Mouse (Mus musculus): ENCODE measurements around the gene Ppl. TPM values are rescaled to one million over a fixed set of nuclear protein-coding genes. Genes with fewer than 3 reads are reported as not detected.

The Ppl gene
- polyA plus RNA-seq, 1 experiment from 2014 or later, result 1.9 TPM

- ATAC-seq (replicated peaks; ENCODE audit: extremely low read depth, insufficient read depth, low FRiP score), result no peak
- H3K36me3 ChIP-seq (ENCODE audit: control insufficient read depth, insufficient read depth), result peaks cover 51% of the 10 kb centered on the region
- no peaks in the 10 kb centered on the region for H3K4me1 ChIP-seq (ENCODE audit: control insufficient read depth, insufficient read depth, low read length)
- 77% methylated on average over 4 of the region's 4 CpGs for WGBS
- no peak overlapping the region for H3K4me2 ChIP-seq (ENCODE audit: low read depth, low read length)
- H3K27me3 ChIP-seq (ENCODE audit: control insufficient read depth, insufficient read depth, low read length), result no peaks in the 10 kb centered on the region
- H3K4me3 ChIP-seq (ENCODE audit: low read length), result no peak overlapping the region
- H3K9ac ChIP-seq (ENCODE audit: low read length), result no peak overlapping the region
- H3K27ac ChIP-seq (ENCODE audit: low read length), result no peak overlapping the region
- no peaks in the 10 kb centered on the region for H3K9me3 ChIP-seq (replicated peaks; ENCODE audit: control insufficient read depth, low read length)
Measured at GRCm38 (mm10) chr16:5085196-5085595, 47.0 kb downstream of the Ppl start.

- Histone ChIP-seq H3K36me3 (ENCODE audit: control insufficient read depth, insufficient read depth) (peaks cover 73% of the 10 kb centered on the region), H3K27me3 (ENCODE audit: control insufficient read depth, insufficient read depth, low read length) (no peaks in the 10 kb centered on the region), H3K9ac (ENCODE audit: low read length) (no peak overlapping the region), H3K4me3 (ENCODE audit: low read length) (no peak overlapping the region), H3K9me3 (replicated peaks; ENCODE audit: control insufficient read depth, low read length) (no peaks in the 10 kb centered on the region), H3K27ac (ENCODE audit: low read length) (no peak overlapping the region), H3K4me1 (ENCODE audit: control insufficient read depth, insufficient read depth, low read length) (no peaks in the 10 kb centered on the region), H3K4me2 (ENCODE audit: low read depth, low read length) (no peak overlapping the region)
- WGBS, result 83% methylated on average over 5 of the region's 5 CpGs
- no peak for ATAC-seq (replicated peaks; ENCODE audit: extremely low read depth, insufficient read depth, low FRiP score)
Measured at GRCm38 (mm10) chr16:5074341-5074740, 57.9 kb downstream of the Ppl start.

DNA sequence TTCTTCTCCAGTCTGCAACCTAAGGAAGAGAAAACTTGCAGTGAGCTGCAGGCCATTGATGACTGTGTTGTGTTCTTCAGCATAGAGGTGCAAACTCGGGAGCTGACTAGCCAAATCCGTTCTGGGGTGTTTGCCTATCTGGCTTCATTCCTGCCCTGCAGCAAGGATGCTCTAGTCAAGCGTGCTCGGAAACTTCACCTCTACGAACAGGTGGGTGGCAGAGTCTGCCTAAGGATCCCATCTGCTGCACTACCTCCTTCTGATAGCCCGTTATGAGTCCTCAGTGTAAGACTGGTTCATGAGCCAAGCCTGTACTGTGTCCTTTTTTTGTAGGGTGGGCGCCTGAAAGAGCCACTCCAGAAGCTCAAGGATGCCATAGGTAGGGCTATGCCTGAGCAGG is 60.2 kb downstream of the Ppl start:
- WGBS, result 94% methylated on average over 7 of the region's 7 CpGs
- ATAC-seq (replicated peaks; ENCODE audit: extremely low read depth, insufficient read depth, low FRiP score), result no peak
- H3K36me3 ChIP-seq (ENCODE audit: control insufficient read depth, insufficient read depth), result peaks cover 62% of the 10 kb centered on the region
- H3K9me3 ChIP-seq (replicated peaks; ENCODE audit: control insufficient read depth, low read length), result no peaks in the 10 kb centered on the region
- H3K27me3 ChIP-seq (ENCODE audit: control insufficient read depth, insufficient read depth, low read length), result no peaks in the 10 kb centered on the region
- H3K4me2 ChIP-seq (ENCODE audit: low read depth, low read length), result no peak overlapping the region
- no peak overlapping the region for H3K9ac ChIP-seq (ENCODE audit: low read length)
- no peaks in the 10 kb centered on the region for H3K4me1 ChIP-seq (ENCODE audit: control insufficient read depth, insufficient read depth, low read length)
- H3K4me3 ChIP-seq (ENCODE audit: low read length), result no peak overlapping the region
- no peak overlapping the region for H3K27ac ChIP-seq (ENCODE audit: low read length)

GRCm38 (mm10) chr16:5070321-5070720 is 61.9 kb downstream of the Ppl start:
- no peaks in the 10 kb centered on the region for H3K27me3 ChIP-seq (ENCODE audit: control insufficient read depth, insufficient read depth, low read length)
- no peak overlapping the region for H3K27ac ChIP-seq (ENCODE audit: low read length)
- no peaks in the 10 kb centered on the region for H3K4me1 ChIP-seq (ENCODE audit: control insufficient read depth, insufficient read depth, low read length)
- no peak overlapping the region for H3K4me3 ChIP-seq (ENCODE audit: low read length)
- WGBS, result 66% methylated on average over 3 of the region's 3 CpGs
- no peak overlapping the region for H3K4me2 ChIP-seq (ENCODE audit: low read depth, low read length)
- ATAC-seq (replicated peaks; ENCODE audit: extremely low read depth, insufficient read depth, low FRiP score), result no peak
- no peak overlapping the region for H3K9ac ChIP-seq (ENCODE audit: low read length)
- H3K36me3 ChIP-seq (ENCODE audit: control insufficient read depth, insufficient read depth), result peaks cover 58% of the 10 kb centered on the region
- no peaks in the 10 kb centered on the region for H3K9me3 ChIP-seq (replicated peaks; ENCODE audit: control insufficient read depth, low read length)

- no peak for ATAC-seq (replicated peaks; ENCODE audit: extremely low read depth, insufficient read depth, low FRiP score)
- H3K9ac ChIP-seq (ENCODE audit: low read length), result no peak overlapping the region
- no peaks in the 10 kb centered on the region for H3K4me1 ChIP-seq (ENCODE audit: control insufficient read depth, insufficient read depth, low read length)
- no peaks in the 10 kb centered on the region for H3K9me3 ChIP-seq (replicated peaks; ENCODE audit: control insufficient read depth, low read length)
- no peak overlapping the region for H3K4me2 ChIP-seq (ENCODE audit: low read depth, low read length)
- no peaks in the 10 kb centered on the region for H3K27me3 ChIP-seq (ENCODE audit: control insufficient read depth, insufficient read depth, low read length)
- no peak overlapping the region for H3K27ac ChIP-seq (ENCODE audit: low read length)
- WGBS, result 87% methylated on average over 4 of the region's 4 CpGs
- no peak overlapping the region for H3K4me3 ChIP-seq (ENCODE audit: low read length)
- peaks cover 46% of the 10 kb centered on the region for H3K36me3 ChIP-seq (ENCODE audit: control insufficient read depth, insufficient read depth)
Measured at GRCm38 (mm10) chr16:5063472-5063871, 68.7 kb downstream of the Ppl start.

DNA sequence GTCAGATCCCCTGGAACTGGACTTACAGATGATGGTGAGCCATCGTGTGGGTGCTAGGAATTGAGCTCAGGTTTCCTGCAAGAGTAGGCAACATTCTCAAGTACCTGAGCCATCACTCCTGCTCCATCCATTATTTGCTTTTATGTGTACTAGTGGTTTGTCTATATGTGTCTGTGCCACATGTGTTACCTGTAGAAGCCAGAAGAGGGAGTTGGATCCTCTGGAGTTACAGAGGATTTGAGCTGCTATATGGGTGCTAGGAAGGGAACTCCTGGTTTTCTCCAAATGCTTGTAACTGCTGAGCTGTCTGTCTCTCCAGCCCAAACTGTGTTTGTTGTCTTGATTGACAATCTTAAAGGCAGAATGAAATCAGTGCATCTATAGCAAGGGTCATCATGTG is 74.1 kb downstream of the Ppl start:
- Histone ChIP-seq H3K36me3 (ENCODE audit: control insufficient read depth, insufficient read depth) (peaks cover 34% of the 10 kb centered on the region), H3K27ac (ENCODE audit: low read length) (no peak overlapping the region), H3K9me3 (replicated peaks; ENCODE audit: control insufficient read depth, low read length) (no peaks in the 10 kb centered on the region), H3K4me1 (ENCODE audit: control insufficient read depth, insufficient read depth, low read length) (no peaks in the 10 kb centered on the region), H3K27me3 (ENCODE audit: control insufficient read depth, insufficient read depth, low read length) (no peaks in the 10 kb centered on the region), H3K4me2 (ENCODE audit: low read depth, low read length) (no peak overlapping the region), H3K9ac (ENCODE audit: low read length) (no peak overlapping the region), H3K4me3 (ENCODE audit: low read length) (no peak overlapping the region)
- 82% methylated on average over 1 of the region's 1 CpGs for WGBS
- no peak for ATAC-seq (replicated peaks; ENCODE audit: extremely low read depth, insufficient read depth, low FRiP score)

DNA sequence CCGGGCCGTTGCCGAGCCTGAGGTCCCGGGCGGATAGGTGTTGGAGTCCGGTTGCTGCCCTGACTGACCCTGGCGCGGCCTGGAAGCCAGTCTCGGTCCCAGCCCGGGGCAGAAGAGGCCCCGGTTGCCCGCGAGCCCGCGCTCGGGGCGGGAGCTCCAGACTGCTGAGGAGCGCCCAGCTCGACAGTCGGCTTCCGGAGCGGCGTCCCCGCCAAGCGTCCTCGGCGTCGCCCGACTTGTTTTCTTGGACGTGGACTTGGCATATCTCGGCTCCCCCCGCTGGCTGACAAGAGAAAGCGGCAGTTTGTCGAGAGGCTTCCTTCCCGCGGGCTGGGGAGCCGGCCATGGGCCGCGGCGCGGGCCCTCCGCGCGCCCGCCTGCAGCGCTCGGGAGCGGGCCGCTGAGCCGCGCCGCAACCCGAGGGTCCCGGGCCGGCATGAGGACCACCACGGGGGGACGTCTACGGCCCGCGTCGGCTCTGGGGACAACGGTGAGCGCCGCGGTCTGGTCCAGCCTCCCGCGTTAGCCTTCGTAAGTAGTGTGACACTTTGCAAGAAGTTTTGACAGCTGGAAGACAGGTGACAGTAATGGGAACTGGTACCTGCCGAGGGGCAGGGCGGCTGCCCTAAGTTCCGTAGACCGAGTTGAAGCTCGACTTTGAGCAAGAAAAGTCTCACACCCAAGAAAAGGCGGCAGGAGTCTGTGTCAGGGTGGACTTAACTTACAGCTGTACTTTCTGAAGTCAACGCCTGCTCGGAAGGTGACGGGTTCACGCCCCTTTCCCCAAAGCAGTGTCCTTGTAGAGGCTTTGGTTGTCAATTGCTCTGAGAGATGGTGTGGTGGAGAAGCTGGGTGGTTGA is 81.7 kb downstream of the Ppl start:
- Histone ChIP-seq H3K9ac (ENCODE audit: low read length) (peak overlapping the region; percentile 97), H3K4me1 (ENCODE audit: control insufficient read depth, insufficient read depth, low read length) (peaks cover 22% of the 10 kb centered on the region), H3K9me3 (replicated peaks; ENCODE audit: control insufficient read depth, low read length) (no peaks in the 10 kb centered on the region), H3K27me3 (ENCODE audit: control insufficient read depth, insufficient read depth, low read length) (no peaks in the 10 kb centered on the region), H3K27ac (ENCODE audit: low read length) (peak overlapping the region; percentile 100), H3K4me3 (ENCODE audit: low read length) (peak overlapping the region; percentile 98), H3K36me3 (ENCODE audit: control insufficient read depth, insufficient read depth) (peaks cover 22% of the 10 kb centered on the region), H3K4me2 (ENCODE audit: low read depth, low read length) (peak overlapping the region; percentile 80)
- ATAC-seq (replicated peaks; ENCODE audit: extremely low read depth, insufficient read depth, low FRiP score), result peak; percentile 66
- under 1% methylated on average over 78 of the region's 78 CpGs for WGBS

DNA sequence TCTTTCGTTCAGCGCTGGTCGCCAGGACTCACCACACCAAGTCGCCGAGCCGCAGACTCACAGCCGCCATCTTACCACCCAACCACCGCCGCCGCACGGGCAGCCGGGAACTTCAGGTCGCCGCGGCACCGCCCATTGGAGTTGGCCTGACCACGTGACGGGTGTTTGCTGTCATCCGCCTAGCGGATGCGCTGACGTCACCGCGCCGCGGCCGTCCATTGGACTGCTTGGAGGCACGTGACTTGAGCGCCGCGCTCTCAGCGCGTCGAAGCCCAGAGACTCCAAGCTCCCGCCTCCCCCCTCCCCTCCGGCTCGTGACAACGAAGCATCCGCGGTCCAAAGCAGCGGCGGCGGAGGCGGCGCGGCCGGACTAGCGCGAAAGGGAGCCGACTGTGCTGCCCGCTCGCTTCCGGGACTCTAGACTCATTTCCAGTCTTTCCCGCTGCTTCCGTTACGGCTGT is 82.4 kb downstream of the Ppl start, which contains the start of the genes Glyr1 and Ubn1:
TSS of gene Glyr1 (minus strand) at position 90 of the 461 bp plus-strand sequence.
TSS of gene Ubn1 (plus strand) at position 284 of the 461 bp plus-strand sequence.
- H3K9me3 ChIP-seq (replicated peaks; ENCODE audit: control insufficient read depth, low read length), result no peaks in the 10 kb centered on the region
- peaks cover 24% of the 10 kb centered on the region for H3K36me3 ChIP-seq (ENCODE audit: control insufficient read depth, insufficient read depth)
- under 1% methylated on average over 56 of the region's 56 CpGs for WGBS
- peak within 1 kb of the TSS; percentile 96 for H3K4me2 ChIP-seq (ENCODE audit: low read depth, low read length)
- peaks cover 22% of the 10 kb centered on the region for H3K4me1 ChIP-seq (ENCODE audit: control insufficient read depth, insufficient read depth, low read length)
- peak; percentile 98 for ATAC-seq (replicated peaks; ENCODE audit: extremely low read depth, insufficient read depth, low FRiP score)
- no peaks in the 10 kb centered on the region for H3K27me3 ChIP-seq (ENCODE audit: control insufficient read depth, insufficient read depth, low read length)
- H3K4me3 ChIP-seq (ENCODE audit: low read length), result peak within 1 kb of the TSS; percentile 98
- peak within 1 kb of the TSS; percentile 97 for H3K9ac ChIP-seq (ENCODE audit: low read length)
- H3K27ac ChIP-seq (ENCODE audit: low read length), result peak within 1 kb of the TSS; percentile 100

GRCm38 (mm10) chr16:5049182-5049773 is 82.9 kb downstream of the Ppl start:
- H3K27me3 ChIP-seq (ENCODE audit: control insufficient read depth, insufficient read depth, low read length), result no peaks in the 10 kb centered on the region
- peaks cover 26% of the 10 kb centered on the region for H3K36me3 ChIP-seq (ENCODE audit: control insufficient read depth, insufficient read depth)
- peak overlapping the region; percentile 98 for H3K4me3 ChIP-seq (ENCODE audit: low read length)
- ATAC-seq (replicated peaks; ENCODE audit: extremely low read depth, insufficient read depth, low FRiP score), result peak; percentile 23
- peaks cover 22% of the 10 kb centered on the region for H3K4me1 ChIP-seq (ENCODE audit: control insufficient read depth, insufficient read depth, low read length)
- peak overlapping the region; percentile 96 for H3K9ac ChIP-seq (ENCODE audit: low read length)
- H3K27ac ChIP-seq (ENCODE audit: low read length), result peak overlapping the region; percentile 92
- no peaks in the 10 kb centered on the region for H3K9me3 ChIP-seq (replicated peaks; ENCODE audit: control insufficient read depth, low read length)
- WGBS, result under 1% methylated on average over 38 of the region's 38 CpGs
- H3K4me2 ChIP-seq (ENCODE audit: low read depth, low read length), result peak overlapping the region; percentile 96

Measured in heart, embryonic 16.5 days (tissue).